Mouse (Mus musculus) liver, adult 2 months (tissue): Measurements from ENCODE around the gene Adgrg3.

Source experiments
- CTCF ChIP-seq: fragments of 200-500 bp; IDR thresholded peaks from 2 replicates; pipeline ENCODE4 v1.5.1; 2011; ENCODE audit warnings: low read depth, low read length, control low read depth
- POLR2A ChIP-seq: fragments of 200-500 bp; IDR thresholded peaks from 2 replicates; pipeline ENCODE4 v1.6.1; 2011; ENCODE audit warnings: low read length, control low read depth; ENCODE audit not compliant: insufficient read depth; ENCODE audit errors: extremely low read depth

DNA sequence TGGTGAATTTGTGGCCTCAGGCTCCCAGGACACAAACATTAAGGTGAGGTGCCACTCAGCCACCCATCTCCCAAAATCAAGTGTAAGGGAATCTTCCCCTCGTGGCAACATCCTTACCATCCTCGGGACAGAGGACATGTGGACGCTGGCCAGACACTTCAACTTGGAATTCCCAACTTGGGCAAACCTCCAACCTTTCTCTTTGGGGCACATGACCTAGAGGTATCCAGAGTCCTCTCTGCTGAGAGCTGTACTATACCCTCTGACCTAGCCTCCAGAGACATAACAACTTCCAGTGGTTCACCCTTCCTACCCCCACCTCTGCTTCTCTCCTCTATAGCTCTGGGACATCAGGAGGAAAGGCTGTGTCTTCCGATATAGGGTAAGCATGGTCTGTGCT, 76.1 kb downstream of the Adgrg3 start:
- TF ChIP-seq POLR2A (no peak), CTCF (no peak)
